Comparison of ENCODE assay signal across 27 mouse cellular contexts in the genomic region with DNA sequence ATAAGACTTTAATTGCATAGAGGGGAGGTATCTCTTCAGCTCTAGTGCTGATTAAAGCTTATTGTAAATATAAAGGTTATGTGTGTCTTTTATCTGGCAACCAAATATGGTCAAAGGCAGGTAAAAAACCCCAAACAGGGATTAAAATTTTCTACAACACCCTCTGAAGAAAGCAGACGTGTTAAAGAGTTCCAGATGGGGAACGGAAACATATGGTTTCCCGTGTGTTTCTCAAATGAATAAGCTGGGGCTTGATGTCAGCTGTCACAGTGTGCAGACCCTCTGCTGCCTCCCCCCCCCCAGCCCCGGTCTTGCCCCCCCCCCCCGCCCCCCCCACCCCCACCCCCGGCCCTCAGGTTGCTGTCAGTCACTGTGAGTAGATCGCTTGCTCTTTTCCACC. TPM values are rescaled to one million over a fixed set of nuclear protein-coding genes. Genes with fewer than 3 reads are reported as not detected.
DNase-seq lines count a peak whose midpoint lies in the region; ATAC-seq lines count a peak whose summit lies in the region.
"Had no signal": no experiment of that assay in that cellular context is flagged by ENCODE, and none has a peak within 500 bp of the region (broad histone marks: within the 10 kb centered on the region; RNA-seq: fewer than 3 reads in every experiment).

No protein-coding gene starts in this region.

- H3K27me3 ChIP-seq in limb, embryonic 11.5 days (ENCODE audit: control insufficient read depth, insufficient read depth, low read length), result no peaks in the 10 kb centered on the region
- no peaks in the 10 kb centered on the region for H3K27me3 ChIP-seq in limb, embryonic 10.5 days (ENCODE audit: low read depth, poor library complexity, severe bottlenecking)
- H3K27me3 ChIP-seq: forebrain, embryonic 12.5 days; heart, embryonic 13.5 days; hindbrain, embryonic 15.5 days; limb, embryonic 12.5 days; liver, embryonic 15.5 days; midbrain, embryonic 15.5 days had no signal

- peak overlapping the region; percentile 26; the same call in 1 of the 2 replicates for H3K27ac ChIP-seq in limb, embryonic 11.5 days (replicated peaks; ENCODE audit: low read depth, low read length)
- no peak overlapping the region for H3K27ac ChIP-seq in limb, embryonic 10.5 days
- H3K27ac ChIP-seq: forebrain, embryonic 12.5 days; gastrocnemius, adult 2 months; heart, adult 2 months; heart, embryonic 13.5 days; hindbrain, embryonic 10.5 days; hindbrain, embryonic 15.5 days; layer of hippocampus, adult 2 months; liver, embryonic 15.5 days; midbrain, embryonic 15.5 days had no signal

- no peak overlapping the region for H3K9ac ChIP-seq in limb, embryonic 11.5 days (ENCODE audit: low read length)
- H3K9ac ChIP-seq: forebrain, embryonic 12.5 days; heart, embryonic 13.5 days; hindbrain, embryonic 15.5 days; limb, embryonic 12.5 days; liver, embryonic 15.5 days; lung, embryonic 14.5 days; midbrain, embryonic 15.5 days had no signal

- 22% methylated on average over 5 of the region's 7 CpGs for WGBS in limb, embryonic 11.5 days
- 33% methylated on average over 7 of the region's 7 CpGs for WGBS in limb, embryonic 10.5 days

- no peaks in the 10 kb centered on the region for H3K36me3 ChIP-seq in limb, embryonic 11.5 days (ENCODE audit: control insufficient read depth, insufficient read depth, low read length)
- H3K36me3 ChIP-seq in limb, embryonic 10.5 days, result no peaks in the 10 kb centered on the region
- H3K36me3 ChIP-seq: forebrain, embryonic 12.5 days; heart, embryonic 13.5 days; hindbrain, embryonic 10.5 days; hindbrain, embryonic 15.5 days; limb, embryonic 12.5 days; liver, embryonic 15.5 days; midbrain, embryonic 15.5 days had no signal

- no peak overlapping the region for H3K4me3 ChIP-seq in limb, embryonic 11.5 days (ENCODE audit: low read depth, low read length)
- no peak overlapping the region for H3K4me3 ChIP-seq in limb, embryonic 10.5 days
- H3K4me3 ChIP-seq: erythroblast, embryonic 14.5 days; forebrain, embryonic 12.5 days; gastrocnemius, adult 2 months; heart, adult 2 months; heart, embryonic 13.5 days; hindbrain, embryonic 10.5 days; hindbrain, embryonic 15.5 days; layer of hippocampus, adult 2 months; limb, embryonic 12.5 days; liver, embryonic 15.5 days; midbrain, embryonic 15.5 days had no signal

- no peak overlapping the region for H3K4me2 ChIP-seq in limb, embryonic 11.5 days (ENCODE audit: low read depth, severe bottlenecking)
- H3K4me2 ChIP-seq: forebrain, embryonic 12.5 days; heart, embryonic 13.5 days; hindbrain, embryonic 15.5 days; limb, embryonic 12.5 days; liver, embryonic 15.5 days; lung, embryonic 14.5 days; midbrain, embryonic 15.5 days had no signal

- no peaks in the 10 kb centered on the region for H3K4me1 ChIP-seq in limb, embryonic 11.5 days (ENCODE audit: control insufficient read depth, insufficient read depth, low read length)
- peaks cover 21% of the 10 kb centered on the region for H3K4me1 ChIP-seq in limb, embryonic 10.5 days
- H3K4me1 ChIP-seq: forebrain, embryonic 12.5 days; heart, embryonic 13.5 days; liver, embryonic 15.5 days had no signal

- peak; percentile 41 for DNase-seq in embryo, embryonic 11 days
- DNase-seq in embryo, embryonic 10 days (ENCODE audit: low spot score), result no peak
- no peak for DNase-seq in limb, embryonic 11.5 days (ENCODE audit: low spot score)
- no peak for DNase-seq in limb, embryonic 10.5 days (ENCODE audit: low spot score)
- DNase-seq in CD4-positive, CD25-positive, alpha-beta regulatory T cell, adult 2 months (ENCODE audit: low read depth, low spot score), result peak; percentile 40
- peak; percentile 63 for DNase-seq in naive thymus-derived CD4-positive, alpha-beta T cell, adult 2 months (ENCODE audit: low read depth)
- DNase-seq in right cerebral cortex, adult 2 months (ENCODE audit: low spot score in 2 of 2), result no peak
- DNase-seq: adrenal gland, postnatal 25 days; cerebellum, adult 18-20 months; cerebellum, postnatal 10 days; gastrocnemius, adult 2 months; heart, adult 2 months; heart, postnatal 14 days; kidney, adult 18-20 months; kidney, postnatal 36 days; lung, embryonic 14.5 days; lung, postnatal 14 days; spleen, adult 18-20 months had no signal

- no peak for ATAC-seq in limb, embryonic 11.5 days (ENCODE audit: insufficient number of reproducible peaks, low FRiP score, low TSS enrichment, low read depth)
- ATAC-seq: midbrain, embryonic 15.5 days had no signal

- no peaks in the 10 kb centered on the region for H3K9me3 ChIP-seq in limb, embryonic 11.5 days (ENCODE audit: control insufficient read depth, low read length)
- no peaks in the 10 kb centered on the region for H3K9me3 ChIP-seq in limb, embryonic 10.5 days (replicated peaks)
- H3K9me3 ChIP-seq: forebrain, embryonic 12.5 days; hindbrain, embryonic 10.5 days; hindbrain, embryonic 15.5 days; limb, embryonic 12.5 days; liver, embryonic 15.5 days; midbrain, embryonic 15.5 days had no signal

RNA-seq across cellular contexts. Expression of gene Bicdl1, which starts 24.1 kb away (rescaled TPM):
- 6.9 TPM in 2 replicates for polyA plus RNA-seq in limb, embryonic 11.5 days (2014; fragmentation: Nextera tagmentation; extraction: Ambion mirVana)
- 7.1 and 8.3 TPM in 2 replicates for polyA plus RNA-seq in limb, embryonic 10.5 days (2016; fragmentation: Nextera tagmentation; extraction: Ambion mirVana)

Comparison
In these comparisons a context has a peak if more than half of its experiments do, and no peak if none do; other contexts are left out.
1. DNase-seq: peak in embryo, embryonic 11 days (single experiment), CD4-positive, CD25-positive, alpha-beta regulatory T cell, adult 2 months (single experiment) and naive thymus-derived CD4-positive, alpha-beta T cell, adult 2 months (single experiment); none in embryo, embryonic 10 days (single experiment), limb, embryonic 11.5 days (single experiment), limb, embryonic 10.5 days (single experiment) and right cerebral cortex, adult 2 months (0 of 2).